Mouse (Mus musculus) lung, postnatal 0 days (tissue): ENCODE results near the gene Ccdc174.

ENCODE experiments used
- CTCF ChIP-seq: IDR thresholded peaks from 2 replicates; pipeline ENCODE4 v1.5.1; 2016; ENCODE audit warnings: antibody characterized with exemption, mild to moderate bottlenecking
- EP300 ChIP-seq: IDR thresholded peaks from 2 replicates; pipeline ENCODE4 v1.6.1; 2016; ENCODE audit warnings: antibody characterized with exemption, mild to moderate bottlenecking, control low read depth

DNA sequence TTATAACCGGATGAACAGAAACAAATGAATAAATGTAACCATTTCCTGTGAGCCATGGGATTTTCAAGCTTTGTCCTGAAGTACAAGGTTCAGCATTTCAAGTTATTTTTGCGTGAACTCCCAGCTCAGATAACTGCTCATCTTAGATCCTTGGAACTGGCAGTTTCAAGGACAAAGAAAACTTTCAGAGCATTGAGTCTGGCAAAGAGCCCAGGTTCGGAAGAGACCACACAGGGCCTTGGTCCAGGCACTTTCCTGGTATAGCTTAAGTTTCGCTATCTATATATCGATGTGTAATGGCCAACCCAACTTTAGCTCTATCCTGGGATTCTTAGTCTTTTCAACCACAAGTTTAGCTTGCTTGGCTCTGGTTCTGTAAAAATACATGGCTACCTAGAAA lies 53.4 kb downstream of the Ccdc174 start:
- TF ChIP-seq EP300 (no peak), CTCF (no peak)
